Mouse (Mus musculus): ENCODE data around the gene Hdc.

DNA sequence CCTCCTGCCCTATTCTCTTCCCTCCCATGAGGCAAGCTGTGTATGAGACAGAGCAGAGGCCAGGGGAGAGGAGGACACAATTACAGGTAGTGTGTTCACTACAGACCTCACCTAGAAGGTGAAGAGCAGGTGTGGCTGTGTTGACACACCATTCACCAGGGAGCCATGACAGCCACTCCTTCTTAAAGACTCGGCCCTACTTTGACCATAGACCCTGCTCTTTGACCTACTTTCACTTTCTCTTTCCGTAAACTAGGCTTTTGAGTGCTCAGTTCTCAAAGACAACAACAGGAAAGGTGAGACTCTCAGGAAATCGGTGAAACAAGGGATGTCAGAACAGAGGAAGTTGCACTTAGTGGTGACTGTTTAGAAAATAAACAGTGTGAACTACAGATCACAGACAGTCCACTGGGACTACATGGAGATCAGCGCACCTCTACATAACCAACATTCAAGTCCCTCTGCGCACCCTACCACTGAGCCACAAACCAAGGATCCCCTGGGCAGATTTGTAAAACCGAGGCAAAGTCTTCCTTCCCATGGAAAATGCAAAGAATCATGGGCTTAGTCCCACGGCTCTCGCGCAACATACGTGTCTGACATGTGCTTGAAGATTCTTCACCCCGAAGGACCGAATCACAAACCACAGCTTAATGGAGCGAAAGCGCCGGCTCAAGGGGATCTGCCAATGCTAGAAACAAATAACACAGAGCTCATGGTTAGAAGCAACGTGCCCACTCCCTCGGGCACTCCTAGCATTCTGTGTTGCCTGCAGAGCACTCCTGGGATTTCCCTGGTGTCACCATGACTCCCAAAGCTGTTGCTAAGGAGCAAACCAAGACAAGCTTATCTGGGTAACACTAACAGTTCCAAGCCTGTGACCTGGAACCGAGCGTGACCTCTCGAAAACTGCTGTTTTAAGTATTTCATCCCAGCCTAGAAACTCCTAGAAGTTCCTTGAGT, 21.5 kb downstream of the Hdc start:
- TF ChIP-seq CTCF (IDR thresholded peaks at IDR 0.05; ENCODE audit: insufficient read depth, low read length) (no peak), POLR2A (IDR thresholded peaks at IDR 0.05; ENCODE audit: borderline replicate concordance, extremely low read depth, low read depth, low read length) (peak; percentile 28; the same call in 1 of the 2 replicates)
